Mouse (Mus musculus) ES-Bruce4 (cell line): ENCODE measurements at regions not wholly inside any gene's neighbourhood (a gene's known extent, or its start where the extent isn't known, plus 50 kb on each side); places are given as distances from the start of the nearest gene placed in this dataset.

Experiments used
- H3K27ac ChIP-seq: 2 replicates; pipeline ENCODE4 v1.5.1; 2012; ENCODE audit warnings: low read length, inconsistent platforms; ENCODE audit not compliant: insufficient read depth
- H3K27me3 ChIP-seq: 2 replicates; pipeline ENCODE4 v1.6.1; 2012; ENCODE audit warnings: mild to moderate bottlenecking, low read length, inconsistent platforms; ENCODE audit not compliant: control insufficient read depth, poor library complexity, insufficient read depth, severe bottlenecking
- H3K36me3 ChIP-seq: 2 replicates; pipeline ENCODE4 v1.6.1; 2012; ENCODE audit warnings: inconsistent platforms, mild to moderate bottlenecking, low read length, moderate library complexity; ENCODE audit not compliant: control insufficient read depth, poor library complexity, insufficient read depth, severe bottlenecking
- H3K4me1 ChIP-seq: one replicate; pipeline ENCODE4 v1.8.1; 2011; ENCODE audit warnings: low read length; ENCODE audit not compliant: control insufficient read depth, insufficient read depth
- H3K4me3 ChIP-seq: 2 replicates; pipeline ENCODE4 v1.5.1; 2011; ENCODE audit warnings: low read depth, mild to moderate bottlenecking, low read length
- H3K9ac ChIP-seq: 2 replicates; pipeline ENCODE4 v1.6.1; 2012; ENCODE audit warnings: low read depth, mild to moderate bottlenecking, inconsistent platforms; ENCODE audit not compliant: poor library complexity, severe bottlenecking
- H3K9me3 ChIP-seq: replicated peaks from 2 replicates; pipeline ENCODE4 v1.6.1; 2012; ENCODE audit warnings: mild to moderate bottlenecking, low read length, inconsistent platforms; ENCODE audit not compliant: control insufficient read depth, poor library complexity, insufficient read depth, severe bottlenecking
- CTCF ChIP-seq: IDR thresholded peaks from one replicate; pipeline ENCODE4 v1.8.1; 2011; ENCODE audit warnings: low read depth, low read length
- EP300 ChIP-seq: IDR thresholded peaks from 2 replicates; pipeline ENCODE4 v1.6.1; 2011; ENCODE audit warnings: low read depth, low read length; ENCODE audit not compliant: insufficient read depth
- POLR2A ChIP-seq: IDR thresholded peaks from one replicate; pipeline ENCODE4 v1.8.1; 2011; ENCODE audit warnings: low read length; ENCODE audit not compliant: insufficient read depth

GRCm38 (mm10) chr4:54331588-54332211 is 505.9 kb downstream of the Tmem38b start:
- no peaks in the 10 kb centered on the region for H3K27me3 ChIP-seq
- H3K9ac ChIP-seq = no peak overlapping the region
- no peaks in the 10 kb centered on the region for H3K4me1 ChIP-seq
- H3K4me3 ChIP-seq = no peak overlapping the region
- H3K36me3 ChIP-seq = no peaks in the 10 kb centered on the region
- H3K9me3 ChIP-seq = no peaks in the 10 kb centered on the region
- no peak overlapping the region for H3K27ac ChIP-seq
- TF ChIP-seq POLR2A (no peak), CTCF (no peak), EP300 (no peak)

GRCm38 (mm10) chr4:54332261-54332660 is 506.4 kb downstream of the Tmem38b start:
- Histone ChIP-seq H3K4me1 (no peaks in the 10 kb centered on the region), H3K9me3 (no peaks in the 10 kb centered on the region), H3K9ac (no peak overlapping the region), H3K27ac (no peak overlapping the region), H3K36me3 (no peaks in the 10 kb centered on the region), H3K4me3 (no peak overlapping the region), H3K27me3 (no peaks in the 10 kb centered on the region)
- TF ChIP-seq CTCF (no peak), EP300 (no peak), POLR2A (no peak)

- TF ChIP-seq CTCF = no peak
- TF ChIP-seq EP300 = no peak
- TF ChIP-seq POLR2A = no peak
- no peaks in the 10 kb centered on the region for H3K9me3 ChIP-seq
- H3K4me1 ChIP-seq = no peaks in the 10 kb centered on the region
- no peaks in the 10 kb centered on the region for H3K27me3 ChIP-seq
- no peak overlapping the region for H3K4me3 ChIP-seq
- no peak overlapping the region for H3K27ac ChIP-seq
- no peaks in the 10 kb centered on the region for H3K36me3 ChIP-seq
- H3K9ac ChIP-seq = no peak overlapping the region
Observed at GRCm38 (mm10) chr4:54338556-54338955, 512.7 kb downstream of the Tmem38b start.

GRCm38 (mm10) chr4:54340106-54340505 is 514.3 kb downstream of the Tmem38b start:
- Histone ChIP-seq H3K27me3 (no peaks in the 10 kb centered on the region), H3K27ac (no peak overlapping the region), H3K9ac (no peak overlapping the region), H3K4me3 (no peak overlapping the region), H3K4me1 (no peaks in the 10 kb centered on the region), H3K36me3 (no peaks in the 10 kb centered on the region), H3K9me3 (no peaks in the 10 kb centered on the region)
- TF ChIP-seq CTCF (no peak), EP300 (no peak), POLR2A (no peak)

- no peaks in the 10 kb centered on the region for H3K4me1 ChIP-seq
- H3K4me3 ChIP-seq = no peak overlapping the region
- no peak for TF ChIP-seq POLR2A
- no peak for TF ChIP-seq EP300
- no peak for TF ChIP-seq CTCF
- no peak overlapping the region for H3K9ac ChIP-seq
- H3K27ac ChIP-seq = no peak overlapping the region
- no peaks in the 10 kb centered on the region for H3K27me3 ChIP-seq
- H3K36me3 ChIP-seq = no peaks in the 10 kb centered on the region
- no peaks in the 10 kb centered on the region for H3K9me3 ChIP-seq
Observed at GRCm38 (mm10) chr4:54353657-54354390, 528.0 kb downstream of the Tmem38b start.

- no peaks in the 10 kb centered on the region for H3K4me1 ChIP-seq
- no peak overlapping the region for H3K27ac ChIP-seq
- H3K27me3 ChIP-seq = no peaks in the 10 kb centered on the region
- H3K36me3 ChIP-seq = no peaks in the 10 kb centered on the region
- TF ChIP-seq CTCF (no peak), POLR2A (no peak), EP300 (no peak)
- no peak overlapping the region for H3K9ac ChIP-seq
- H3K4me3 ChIP-seq = no peak overlapping the region
- no peaks in the 10 kb centered on the region for H3K9me3 ChIP-seq
Observed at GRCm38 (mm10) chr4:54354391-54354726, 528.5 kb downstream of the Tmem38b start.
